Mouse (Mus musculus) right cerebral cortex, adult 18-20 months (tissue): Measurements from ENCODE around the gene Rasd1.

ENCODE experiments used
- DNase-seq: peaks from one replicate; pipeline ENCODE4 v3.0.0; 2022; ENCODE audit warnings: mixed read lengths

The Rasd1 gene

DNA sequence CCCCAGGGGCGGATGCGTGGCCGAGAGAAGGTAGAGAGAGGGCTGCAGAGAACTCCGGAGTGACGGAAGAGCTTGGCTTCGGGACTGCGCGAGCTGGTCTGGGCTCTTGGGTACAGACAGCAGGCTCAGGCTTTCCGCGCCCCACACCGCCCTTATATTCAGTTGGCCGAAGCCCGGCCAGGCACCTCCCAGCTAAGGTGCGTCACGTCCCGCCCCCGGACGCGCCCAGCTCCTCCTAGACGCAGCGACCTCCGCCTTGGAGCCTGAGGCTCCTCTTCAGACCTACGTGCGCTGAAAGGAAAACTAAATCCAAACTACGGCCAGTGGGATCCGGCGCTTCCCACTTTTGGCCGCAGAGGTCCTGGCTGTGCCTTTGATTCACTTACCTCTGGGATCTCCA is at the start of gene Rasd1:
Rasd1 (minus strand) TSS at position 127 of the 400 bp plus-strand sequence.
- DNase-seq: peak; percentile 79

DNA sequence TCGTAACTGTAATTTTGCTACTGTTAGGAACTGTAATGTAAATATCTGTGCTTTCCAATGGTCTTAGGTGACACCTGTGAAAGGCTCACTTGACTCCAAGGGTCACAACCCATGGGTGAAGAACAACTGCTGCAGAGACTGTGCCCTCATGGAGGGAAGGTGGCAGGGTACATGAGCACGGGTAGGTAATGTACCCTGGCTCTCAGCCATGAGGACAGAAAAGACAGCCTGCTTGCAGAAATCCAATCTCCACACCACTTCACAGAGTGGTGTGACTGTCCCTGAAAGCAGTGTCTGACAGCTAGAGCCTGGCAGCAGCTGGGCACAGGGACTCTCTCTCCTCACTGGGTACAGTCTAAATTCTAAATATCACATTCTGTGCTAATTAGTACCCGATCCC is 46.8 kb upstream of the Rasd1 start:
- DNase-seq: no peak

DNA sequence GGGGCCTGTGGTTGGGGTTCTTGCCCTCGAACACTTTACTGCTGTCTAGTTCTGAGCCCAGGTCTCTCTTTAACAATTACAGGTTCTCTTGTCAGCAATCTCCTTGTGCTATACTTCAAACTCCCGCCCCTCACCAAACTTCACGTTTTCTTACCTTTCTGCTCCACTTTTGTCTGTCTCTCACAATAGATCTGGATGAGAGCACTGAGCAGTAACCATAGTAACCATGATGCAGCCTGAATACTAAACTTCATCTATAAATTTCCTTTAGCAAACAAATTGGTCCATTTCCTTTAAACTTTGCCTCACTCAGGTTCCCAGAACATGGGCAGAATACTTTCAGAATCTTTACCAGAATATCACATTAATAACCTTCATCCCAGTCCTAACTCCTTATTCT is 44.7 kb upstream of the Rasd1 start:
- no peak for DNase-seq

DNA sequence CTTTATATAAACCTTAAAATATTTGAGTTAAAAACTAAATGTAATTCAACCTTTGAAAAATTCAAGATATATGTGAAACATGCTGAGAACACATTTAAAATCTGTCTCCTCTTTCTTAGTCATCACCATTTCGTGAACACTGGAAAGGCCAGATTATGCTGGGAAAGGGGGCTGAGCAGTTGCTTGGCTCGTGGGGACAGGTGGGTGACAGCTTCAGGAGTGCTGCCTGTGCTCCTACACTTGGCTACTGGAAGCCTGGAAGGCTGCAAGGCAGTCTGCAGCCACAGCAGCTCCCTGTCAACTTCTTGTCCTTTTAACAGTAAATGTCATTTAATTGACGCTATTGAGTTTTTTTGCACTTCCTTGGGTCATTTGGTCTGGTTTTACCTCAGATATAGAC is 41.1 kb upstream of the Rasd1 start:
- no peak for DNase-seq

DNA sequence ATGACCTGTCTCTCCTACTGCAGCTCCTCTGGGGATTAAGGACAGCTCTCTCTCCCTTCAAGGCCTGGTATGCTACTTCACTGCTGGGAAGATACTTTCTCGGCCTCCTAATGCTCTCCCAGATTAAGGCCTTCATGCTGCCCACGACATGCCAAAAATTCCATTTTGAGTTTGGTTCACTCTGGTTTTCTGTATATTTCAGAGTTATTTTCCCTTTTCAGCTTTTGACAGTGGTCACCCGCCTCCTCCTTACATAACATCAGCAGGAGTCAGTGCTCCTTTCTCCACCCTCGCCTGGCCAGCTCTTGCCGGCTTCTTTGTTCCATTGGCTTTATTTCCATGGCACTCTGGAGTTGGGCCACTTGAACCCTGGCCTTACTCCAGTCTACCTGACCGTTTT is 40.0 kb upstream of the Rasd1 start:
- peak; percentile 47 for DNase-seq

DNA sequence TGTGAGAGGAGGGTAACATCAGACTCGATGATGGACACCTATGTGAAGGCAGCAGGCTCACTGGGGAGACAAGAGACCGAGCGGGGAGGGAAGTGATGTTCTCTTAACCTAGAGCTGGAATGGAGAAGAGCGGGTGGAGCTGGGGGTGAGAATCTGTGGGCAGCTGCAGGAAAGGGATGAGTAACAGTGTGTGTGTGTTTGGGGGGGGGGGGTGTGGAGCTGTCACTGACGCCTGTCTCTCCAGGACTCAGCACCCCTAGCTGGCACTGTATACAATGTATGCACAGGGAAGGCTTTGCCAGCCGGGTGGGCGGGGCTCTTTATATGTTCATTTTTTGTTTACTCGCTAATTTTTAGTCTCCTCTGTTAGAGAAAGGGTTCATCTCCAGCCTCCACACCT is 39.1 kb upstream of the Rasd1 start:
- peak; percentile 64 for DNase-seq

DNA sequence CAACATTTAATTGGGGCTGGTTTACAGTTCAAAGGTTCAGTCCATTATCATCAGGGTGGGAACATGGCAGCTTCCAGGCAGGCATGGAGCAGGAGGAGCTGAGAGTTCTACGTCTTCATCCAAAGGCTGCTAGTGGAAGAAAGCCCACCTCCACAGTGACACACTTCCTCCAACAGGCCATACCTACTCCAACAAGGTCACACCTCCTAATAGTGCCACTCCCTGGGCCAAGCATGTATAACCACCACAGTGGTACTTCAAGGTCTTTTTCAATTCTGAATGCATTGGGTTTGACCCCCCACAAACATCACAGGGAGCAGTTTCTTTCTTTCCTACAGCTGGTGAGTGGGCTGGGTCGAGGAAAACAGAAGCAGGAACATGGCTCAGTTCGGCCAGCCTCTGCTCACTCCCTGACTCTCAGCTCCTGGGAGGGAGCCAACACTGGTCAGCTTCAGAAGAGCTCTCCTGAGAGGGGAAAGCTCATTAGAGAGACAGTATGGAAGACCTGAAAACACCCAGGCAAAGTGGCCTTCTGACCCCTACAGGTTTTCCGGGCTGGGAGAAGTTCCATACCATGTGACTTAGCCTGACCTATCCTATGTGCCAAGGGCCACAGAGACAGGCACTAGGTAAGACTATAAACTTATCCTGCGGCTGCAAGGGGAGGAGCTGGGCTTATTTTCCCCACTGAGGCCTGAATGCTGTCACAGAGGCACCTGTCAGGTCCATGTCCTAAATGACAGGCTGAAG is 36.7 kb upstream of the Rasd1 start:
- no peak for DNase-seq

DNA sequence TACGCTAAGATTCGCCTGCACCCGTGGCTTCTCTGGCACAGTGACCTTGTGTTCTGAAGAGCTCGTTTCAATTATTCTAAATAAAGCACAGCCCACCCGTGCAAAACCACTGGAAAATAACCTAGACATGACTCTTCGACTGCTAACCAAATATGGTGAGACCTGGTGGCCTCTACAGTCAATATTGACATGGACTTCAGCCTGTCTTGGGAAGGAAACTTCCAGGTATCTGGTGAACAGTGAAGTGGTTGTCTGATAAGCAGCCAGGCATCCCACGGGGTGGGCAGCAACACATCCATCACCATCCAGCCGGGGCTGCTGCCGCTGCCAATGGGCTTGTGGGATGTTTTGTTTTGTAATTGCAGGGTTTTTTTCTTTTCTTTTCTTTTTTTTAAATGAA is 29.6 kb upstream of the Rasd1 start:
- no peak for DNase-seq

DNA sequence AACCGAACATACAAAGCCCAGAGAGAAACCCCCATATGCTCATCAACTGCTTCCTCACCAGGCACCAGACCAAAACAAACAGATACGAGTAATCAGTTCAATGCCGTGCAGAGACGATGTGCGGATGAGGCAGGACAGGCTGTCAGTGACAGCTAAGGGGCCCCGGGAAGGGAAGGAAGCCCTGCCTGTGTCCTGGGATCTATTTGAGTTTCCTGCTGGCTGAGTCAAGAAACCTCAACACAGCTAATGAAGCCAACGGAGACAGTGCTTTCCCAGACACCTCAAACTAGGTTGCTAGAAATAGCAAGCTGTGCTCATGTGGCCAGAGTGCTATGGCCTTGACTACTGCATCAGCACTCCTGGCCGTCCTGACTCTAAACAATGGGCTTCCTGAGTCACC is 26.6 kb upstream of the Rasd1 start:
- DNase-seq: no peak

DNA sequence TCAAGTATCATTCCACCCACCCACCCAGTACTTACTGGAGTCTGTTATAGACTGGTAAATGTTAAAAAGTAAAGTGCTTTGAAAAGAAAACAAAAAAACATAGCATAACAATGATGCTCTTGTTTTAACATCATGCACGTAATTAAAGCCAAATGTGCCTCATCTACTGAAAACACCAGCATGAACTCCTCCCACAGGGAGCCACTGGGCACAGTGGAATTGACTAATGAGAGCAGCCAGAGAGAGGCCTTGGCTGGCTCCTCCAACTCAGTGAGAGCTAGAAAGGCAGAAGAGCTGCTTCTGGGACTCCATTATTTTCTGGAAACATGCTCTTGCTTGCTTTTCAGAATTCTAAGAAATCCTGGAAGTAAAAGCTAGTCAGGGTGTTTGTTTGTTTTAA is 24.7 kb upstream of the Rasd1 start:
- no peak for DNase-seq

DNA sequence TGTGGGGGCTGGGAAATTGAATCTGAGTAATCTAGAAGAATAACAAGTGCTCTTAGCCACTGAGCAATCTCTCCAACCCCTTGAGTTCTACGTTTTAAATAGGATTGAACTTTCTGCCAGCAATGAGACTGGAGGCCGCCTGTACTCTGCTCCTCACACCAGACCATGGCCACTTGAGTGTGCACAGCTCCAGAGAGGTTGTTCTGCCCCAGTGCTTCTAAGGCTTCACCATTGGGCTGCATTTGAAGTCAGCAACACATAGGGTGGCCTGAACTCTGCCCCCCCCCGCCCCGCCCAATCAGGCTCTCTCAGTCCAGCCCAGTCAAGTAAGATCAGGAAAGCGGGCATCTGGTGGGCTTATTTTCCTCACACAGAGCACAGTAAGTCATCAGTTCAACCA is 13.1 kb upstream of the Rasd1 start:
- DNase-seq: no peak

DNA sequence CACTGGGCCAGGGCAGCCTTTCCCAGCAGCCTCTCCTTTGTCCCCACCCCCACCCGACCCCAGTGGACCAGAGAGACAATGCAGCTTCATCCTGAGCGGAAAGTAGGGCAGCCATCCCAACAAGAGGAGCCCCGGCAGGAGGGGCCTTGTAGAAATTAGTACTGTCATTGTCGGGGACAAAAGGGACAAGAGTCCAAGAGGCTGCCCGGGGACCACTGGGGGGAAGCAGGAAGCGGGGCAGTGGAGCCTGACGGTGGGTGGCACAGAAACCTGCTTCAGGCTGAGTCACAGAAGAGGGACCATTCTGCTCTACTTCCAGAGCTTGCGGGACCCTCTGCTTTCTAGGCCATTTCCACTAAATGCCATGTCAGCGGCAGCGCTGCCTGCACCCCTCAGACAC is 10.5 kb upstream of the Rasd1 start:
- no peak for DNase-seq

DNA sequence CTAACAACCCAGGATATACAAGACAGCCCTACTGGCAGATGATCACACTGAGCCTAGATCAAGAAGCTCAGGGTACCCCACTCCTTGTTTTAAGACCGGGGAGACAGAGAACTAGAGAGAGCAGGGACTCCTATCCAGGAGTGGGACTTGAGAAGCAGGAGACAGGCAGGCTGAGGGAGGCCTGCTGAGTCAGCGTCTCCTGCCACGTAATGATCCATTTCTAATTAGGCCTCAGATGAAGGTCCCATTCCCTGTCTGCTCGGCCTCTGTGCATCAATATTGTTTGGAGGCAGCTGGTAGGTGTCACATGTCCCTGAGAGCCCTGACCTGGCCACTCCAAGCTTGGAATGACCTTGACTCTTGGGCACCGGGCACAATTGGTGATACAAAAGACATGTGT is 8.6 kb upstream of the Rasd1 start:
- no peak for DNase-seq

DNA sequence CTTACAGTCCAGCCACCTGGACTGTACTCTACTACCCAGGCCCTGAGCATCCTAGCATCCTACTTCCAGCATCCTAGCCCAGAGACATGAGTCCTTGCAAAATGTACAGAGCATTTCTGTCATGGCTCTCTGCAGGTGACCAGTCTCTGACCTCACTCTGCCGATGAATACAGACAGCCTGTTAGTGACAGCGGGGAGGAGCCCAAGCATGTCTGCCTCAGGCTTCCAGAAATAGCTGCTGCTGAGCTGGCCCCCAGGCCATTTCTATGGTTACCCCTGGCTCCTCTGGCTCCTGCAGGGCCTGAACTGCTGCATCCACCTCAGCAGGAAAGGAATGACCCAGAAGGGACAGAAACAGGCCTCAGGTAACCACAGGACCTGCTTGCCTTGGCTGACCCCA is 6.9 kb upstream of the Rasd1 start:
- no peak for DNase-seq

DNA sequence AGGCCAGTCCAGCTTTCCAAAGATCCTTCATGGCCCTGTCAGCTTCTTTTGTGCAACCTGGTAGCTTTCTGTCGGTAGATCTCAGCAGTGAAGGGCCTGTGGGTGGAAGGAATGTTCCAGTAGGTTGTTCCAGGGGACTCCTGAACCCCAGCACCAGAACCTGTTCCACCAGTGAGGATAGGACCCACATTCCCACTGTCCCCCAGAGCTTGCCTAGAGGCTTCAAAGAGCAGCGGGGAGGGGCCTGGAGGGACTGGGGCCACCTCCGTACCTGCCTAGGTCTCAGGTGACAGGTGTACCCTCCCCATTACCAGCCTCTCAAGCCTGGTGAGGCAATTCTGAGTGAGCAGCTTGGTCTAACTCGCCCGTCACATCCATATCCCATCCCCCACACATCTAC is 6.0 kb upstream of the Rasd1 start:
- DNase-seq: no peak

DNA sequence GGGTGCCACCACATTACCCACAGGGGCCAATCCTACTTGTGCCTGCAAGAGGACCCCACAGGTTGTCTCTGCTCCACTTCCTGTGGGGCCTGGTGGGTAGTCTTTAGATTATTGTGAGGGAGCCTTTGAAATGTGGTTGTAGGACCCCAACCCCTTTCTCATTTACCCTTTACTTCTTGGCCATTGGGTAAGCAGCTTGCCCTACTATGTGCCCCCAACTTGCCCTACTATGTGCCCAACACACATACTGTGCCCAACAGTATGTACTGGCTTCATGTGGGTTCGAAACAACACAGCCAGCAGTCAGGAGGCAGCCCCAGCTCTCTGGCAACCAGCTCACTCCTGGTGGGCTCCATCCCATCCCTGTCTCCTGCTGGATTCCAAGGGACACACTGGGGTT is 3.0 kb upstream of the Rasd1 start:
- DNase-seq: no peak

DNA sequence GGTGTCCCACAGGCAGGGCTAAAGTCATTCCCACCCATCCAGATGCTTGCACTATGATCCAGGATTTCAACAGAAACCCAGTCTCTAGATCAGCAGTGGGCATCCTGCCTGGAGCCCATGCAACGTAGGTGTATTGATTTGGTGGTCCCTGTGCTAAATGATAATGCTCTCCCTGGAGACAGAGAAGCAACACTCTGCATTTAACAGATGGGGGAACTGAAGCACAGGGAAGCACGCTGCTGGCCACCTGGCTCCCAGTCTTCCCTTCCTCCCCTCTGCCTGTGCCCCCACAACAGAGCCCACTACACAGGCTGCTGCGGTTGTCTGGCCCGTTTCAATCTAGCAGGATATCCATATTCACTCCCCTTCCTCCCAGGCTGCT is 1.3 kb upstream of the Rasd1 start:
- DNase-seq: no peak

DNA sequence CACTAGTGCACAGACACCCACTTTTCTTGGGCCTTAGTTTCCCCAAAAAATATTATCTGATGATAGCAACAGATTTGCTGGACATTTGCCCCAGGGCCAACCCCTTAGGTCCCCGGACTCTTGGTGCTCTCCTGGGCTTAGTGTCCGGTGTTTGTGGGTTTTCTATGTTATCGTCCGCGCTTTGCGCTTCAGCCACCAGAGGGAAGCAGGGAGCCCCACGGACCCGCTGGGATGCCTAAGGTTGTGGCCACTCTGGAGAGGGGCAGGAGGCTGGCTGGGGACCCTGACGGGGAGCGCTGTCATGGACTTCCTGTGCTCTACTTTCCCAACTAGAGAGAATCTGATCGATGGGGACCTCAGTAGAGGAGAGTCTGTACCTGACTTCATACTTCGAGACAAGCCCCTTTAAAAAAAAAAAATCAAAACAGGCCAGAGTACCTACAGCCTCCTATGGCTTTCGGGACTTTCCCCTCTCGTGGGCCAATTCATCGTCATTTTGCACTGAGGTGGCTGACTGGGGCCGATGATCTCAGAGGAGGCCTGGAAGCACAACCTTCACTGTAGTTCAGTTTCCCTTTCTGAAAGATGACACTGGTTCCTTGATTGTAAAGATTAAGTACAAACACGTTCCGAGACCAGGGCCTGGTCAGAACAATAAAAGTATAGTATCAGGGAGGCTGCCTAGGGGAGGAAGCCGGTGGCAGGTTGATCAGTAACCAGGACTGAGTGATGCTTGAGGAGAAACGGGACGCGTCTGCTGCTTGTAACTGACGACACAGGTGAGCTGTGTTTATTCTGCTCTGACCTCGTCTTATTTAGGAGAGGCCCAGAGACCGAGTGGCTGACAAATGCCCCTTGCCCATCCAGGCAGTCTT is 720 bp upstream of the Rasd1 start:
- peak; percentile 63 for DNase-seq

DNA sequence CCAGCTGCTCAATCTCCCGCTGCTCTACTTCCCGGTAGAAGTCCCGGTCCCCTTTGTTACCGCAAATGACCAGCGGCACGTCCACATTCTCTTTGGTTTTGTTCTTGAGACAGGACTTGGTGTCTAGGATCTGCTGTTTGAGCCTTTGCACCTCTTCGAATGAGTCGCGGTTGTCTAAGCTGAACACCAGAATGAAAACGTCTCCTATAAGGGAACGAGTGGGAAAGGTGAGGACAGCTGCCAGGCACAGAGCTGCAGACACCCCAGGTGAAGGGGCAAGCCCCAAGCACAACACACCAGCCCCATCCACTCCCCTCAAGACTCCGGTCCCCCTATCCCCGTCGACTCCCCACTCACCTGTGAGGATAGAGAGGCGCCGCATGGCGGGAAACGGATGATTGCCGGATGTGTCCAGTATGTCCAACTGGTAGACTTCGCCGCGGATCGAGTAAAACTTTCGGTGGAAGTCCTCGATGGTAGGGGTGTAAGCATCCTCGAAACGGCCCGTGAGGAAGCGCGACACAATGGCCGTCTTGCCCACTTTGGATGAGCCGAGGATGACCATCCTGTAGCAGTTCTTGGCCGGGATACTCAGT is 483 bp downstream of the Rasd1 start:
- DNase-seq: no peak

DNA sequence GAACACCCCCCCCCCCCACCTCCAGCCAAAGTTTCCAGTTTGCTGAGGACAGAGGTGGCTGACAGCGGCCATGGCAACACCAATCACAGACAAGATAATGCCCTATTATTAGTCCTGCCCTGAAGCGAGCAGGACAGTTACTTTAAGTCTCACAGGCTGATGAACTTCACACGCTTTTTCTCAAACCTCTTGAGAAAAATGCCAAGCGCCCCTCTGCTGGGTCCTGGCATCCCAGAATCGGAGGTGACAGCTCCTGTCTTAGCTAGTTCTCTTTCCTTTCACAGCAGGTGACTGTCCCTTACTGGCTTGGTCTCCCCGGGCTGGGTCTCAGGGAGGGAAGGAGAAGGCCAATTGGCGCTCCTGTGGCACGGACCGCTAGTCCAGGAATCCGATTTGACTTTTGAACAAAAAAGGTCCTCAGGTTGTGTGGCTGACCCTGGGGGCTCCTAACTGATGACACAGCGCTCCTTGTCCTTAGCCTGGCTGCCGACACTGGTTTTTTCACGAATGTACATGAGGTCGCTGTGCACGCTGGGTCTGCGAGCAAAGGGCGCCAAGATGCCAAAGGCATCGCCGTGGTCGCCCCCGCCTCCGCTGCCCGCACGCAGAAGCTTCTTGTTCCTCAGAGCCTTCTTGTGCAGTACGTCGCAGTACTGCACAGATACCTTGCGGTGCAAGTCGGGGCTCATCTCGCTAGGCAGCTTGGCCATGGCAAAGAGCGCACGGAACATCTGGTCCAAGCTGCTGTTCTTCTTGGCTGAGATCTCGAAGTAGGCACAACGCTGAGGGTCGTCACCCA is 1.2 kb downstream of the Rasd1 start:
- DNase-seq: no peak

DNA sequence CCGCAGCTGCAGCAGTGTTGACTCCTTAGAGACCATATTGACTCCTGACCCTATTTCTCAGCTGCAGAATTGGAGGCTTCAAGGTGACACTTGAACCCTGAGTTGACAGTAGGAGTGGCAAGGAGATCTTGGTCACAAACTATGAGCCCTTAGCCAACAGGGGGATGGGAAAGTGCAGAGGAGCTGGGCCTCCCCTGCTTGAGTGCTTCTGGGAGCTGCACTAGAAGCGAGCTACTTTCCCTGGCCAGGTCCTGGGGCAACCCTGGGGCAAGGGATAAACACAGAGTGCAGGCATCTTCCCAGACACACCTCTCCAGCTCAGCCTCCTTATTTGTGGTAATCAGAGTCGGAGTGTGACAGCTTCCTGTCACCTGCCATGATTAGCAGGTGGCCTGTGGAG is 2.2 kb downstream of the Rasd1 start:
- DNase-seq: no peak

DNA sequence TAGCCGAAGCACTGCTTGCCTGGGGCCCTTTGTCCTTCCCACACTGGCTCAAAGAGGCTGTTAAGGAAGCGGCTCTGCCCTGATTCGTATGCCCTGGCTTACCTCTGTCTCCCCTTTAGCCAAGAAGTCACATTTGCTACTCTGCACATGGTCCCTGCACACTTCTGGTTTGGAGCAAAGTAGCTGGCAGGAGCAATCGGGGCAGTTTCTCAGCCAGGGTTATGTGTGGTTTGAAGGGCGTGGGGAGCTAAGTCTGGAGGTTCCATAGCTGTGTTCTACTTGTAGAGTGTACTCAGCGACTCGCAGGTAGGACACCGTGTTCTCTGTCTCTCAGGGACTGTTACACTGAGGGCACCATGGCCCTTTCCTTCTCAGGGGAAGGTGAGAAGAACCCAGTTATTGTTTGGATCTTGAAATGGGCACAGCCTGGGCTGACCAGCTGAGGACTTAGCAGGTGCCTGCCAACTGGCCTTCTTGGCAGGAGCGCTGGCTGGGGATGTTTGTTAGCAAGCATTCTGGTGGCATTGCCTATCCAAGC is 3.3 kb downstream of the Rasd1 start:
- no peak for DNase-seq
